ENCODE assay signal across 13 mouse cellular contexts in genomic region chr9:48745347-48746119, GRCm38 (mm10).
A peak's percentile ranks its signal among the peaks of the same experiment; 100 is the strongest.
DNase-seq lines count a peak whose midpoint lies in the region; ATAC-seq and TF ChIP-seq lines count a peak whose summit lies in the region.
"Had no signal": no experiment of that assay in that cellular context is flagged by ENCODE, and none has a peak within 500 bp of the region (broad histone marks: within the 10 kb centered on the region; RNA-seq: fewer than 3 reads in every experiment).

No protein-coding gene starts in this region.

- no peaks in the 10 kb centered on the region for H3K27me3 ChIP-seq in heart, adult 2 months (ENCODE audit: control insufficient read depth, insufficient read depth, low read length)
- H3K27me3 ChIP-seq in testis, adult 2 months (ENCODE audit: control insufficient read depth, insufficient read depth, low read length), result no peaks in the 10 kb centered on the region
- H3K27me3 ChIP-seq in liver, embryonic 15.5 days, result no peaks in the 10 kb centered on the region
- H3K27me3 ChIP-seq in stomach, postnatal 0 days (ENCODE audit: control insufficient read depth, insufficient read depth, low read length), result no peaks in the 10 kb centered on the region
- H3K27me3 ChIP-seq: megakaryocyte, embryonic 14.5 days had no signal

- no peak overlapping the region for H3K4me3 ChIP-seq in heart, adult 2 months
- H3K4me3 ChIP-seq in testis, adult 2 months (ENCODE audit: control insufficient read depth, low read depth, low read length), result no peak overlapping the region
- H3K4me3 ChIP-seq in liver, embryonic 15.5 days (replicated peaks), result no peak overlapping the region
- no peak overlapping the region for H3K4me3 ChIP-seq in stomach, postnatal 0 days (ENCODE audit: low read depth, low read length)

- no peaks in the 10 kb centered on the region for H3K9me3 ChIP-seq in liver, embryonic 15.5 days (replicated peaks)
- no peaks in the 10 kb centered on the region for H3K9me3 ChIP-seq in stomach, postnatal 0 days (ENCODE audit: control insufficient read depth, low read length)

- peak overlapping the region; percentile 50 for H3K4me2 ChIP-seq in liver, embryonic 15.5 days
- no peak overlapping the region for H3K4me2 ChIP-seq in stomach, postnatal 0 days (replicated peaks; ENCODE audit: low read depth)

- TF ChIP-seq EP300 in heart, adult 2 months (IDR thresholded peaks at IDR 0.05; ENCODE audit: insufficient read depth, low read depth, low read length), result no peak
- no peak for TF ChIP-seq EP300 in stomach, postnatal 0 days (optimal IDR thresholded peaks at IDR 0.05)

- H3K79me2 ChIP-seq in heart, adult 2 months (replicated peaks; ENCODE audit: control insufficient read depth, insufficient read depth, low read length), result 0 out of 2 replicates have a peak, but pooled peaks cover 2% of the 10 kb centered on the region

- TF ChIP-seq CTCF in heart, adult 2 months (IDR thresholded peaks at IDR 0.05), result no peak
- TF ChIP-seq CTCF in testis, adult 2 months (IDR thresholded peaks at IDR 0.05; ENCODE audit: control insufficient read depth, insufficient read depth, insufficient replicate concordance, low read depth, low read length), result no peak
- no peak for TF ChIP-seq CTCF in stomach, postnatal 0 days (IDR thresholded peaks at IDR 0.05; ENCODE audit: low read depth)

- peak; percentile 72 for ATAC-seq in liver, embryonic 15.5 days (ENCODE audit: insufficient read depth)
- peak; percentile 66; the same call in 1 of the 2 replicates for ATAC-seq in stomach, postnatal 0 days (ENCODE audit: low FRiP score, low TSS enrichment)
- ATAC-seq: inflammation-experienced regulatory T-cells, adult 6 months had no signal

- DNase-seq in heart, adult 2 months, result peak in 1 of 2 experiments; percentile 41
- DNase-seq in heart, postnatal 25 days (ENCODE audit: low spot score), result no peak
- DNase-seq in testis, postnatal 10 days (ENCODE audit: low spot score), result no peak
- peak; percentile 54 for DNase-seq in stomach, postnatal 0 days (ENCODE audit: low spot score)
- DNase-seq in neural tube, embryonic 10.5 days (ENCODE audit: extremely low spot score, low spot score), result no peak
- no peak for DNase-seq in thymus, postnatal 4 days
- DNase-seq: cerebellum, postnatal 14 days; layer of hippocampus, adult 9-11 months; left cerebral cortex, postnatal 4 days had no signal

- no peak for TF ChIP-seq POLR2A in heart, adult 2 months (IDR thresholded peaks at IDR 0.05; ENCODE audit: insufficient read depth, low read depth, low read length)
- TF ChIP-seq POLR2A in testis, adult 2 months (IDR thresholded peaks at IDR 0.05; ENCODE audit: control insufficient read depth, low read depth, low read length), result no peak

- peaks cover 49% of the 10 kb centered on the region for H3K4me1 ChIP-seq in heart, adult 2 months (ENCODE audit: control insufficient read depth, insufficient read depth, low read length)
- H3K4me1 ChIP-seq in testis, adult 2 months (ENCODE audit: control insufficient read depth, insufficient read depth, low read length), result peaks cover 8% of the 10 kb centered on the region
- peaks cover 24% of the 10 kb centered on the region for H3K4me1 ChIP-seq in liver, embryonic 15.5 days (replicated peaks)
- peaks cover 6% of the 10 kb centered on the region; the same call in 1 of the 2 replicates for H3K4me1 ChIP-seq in stomach, postnatal 0 days (replicated peaks; ENCODE audit: control insufficient read depth, insufficient read depth)

- 0 out of 2 replicates have a peak overlapping the region, but pooled peaks have one; percentile 0 for H3K9ac ChIP-seq in heart, adult 2 months (ENCODE audit: low read depth, low read length)
- H3K9ac ChIP-seq in liver, embryonic 15.5 days, result no peak overlapping the region
- no peak overlapping the region for H3K9ac ChIP-seq in stomach, postnatal 0 days (ENCODE audit: low read length)

- WGBS in heart, adult 2 months, result 40% methylated on average over 5 of the region's 5 CpGs
- WGBS in liver, embryonic 15.5 days (ENCODE audit: insufficient replicate concordance), result 45% methylated on average over 5 of the region's 5 CpGs
- 34% methylated on average over 5 of the region's 5 CpGs for WGBS in stomach, postnatal 0 days

- intact Hi-C loops in heart, adult 2 months (cut with DNase I), result no loop called here
- intact Hi-C loops in heart, postnatal 25 days (cut with DNase I), result no loop called here

- H3K27ac ChIP-seq in heart, adult 2 months, result peak overlapping the region; percentile 86
- peak overlapping the region; percentile 14; the same call in 1 of the 2 replicates for H3K27ac ChIP-seq in testis, adult 2 months (ENCODE audit: control insufficient read depth, insufficient read depth, low read depth, low read length)
- 0 out of 2 replicates have a peak overlapping the region, but pooled peaks have one; percentile 5 for H3K27ac ChIP-seq in liver, embryonic 15.5 days (replicated peaks)
- peak overlapping the region; percentile 71 for H3K27ac ChIP-seq in stomach, postnatal 0 days (replicated peaks)

- peaks cover 48% of the 10 kb centered on the region for H3K36me3 ChIP-seq in heart, adult 2 months (ENCODE audit: control insufficient read depth, insufficient read depth, low read length)
- H3K36me3 ChIP-seq in testis, adult 2 months (ENCODE audit: control insufficient read depth, insufficient read depth, low read length), result no peaks in the 10 kb centered on the region
- H3K36me3 ChIP-seq in liver, embryonic 15.5 days (replicated peaks), result no peaks in the 10 kb centered on the region
- H3K36me3 ChIP-seq in stomach, postnatal 0 days (ENCODE audit: control insufficient read depth, insufficient read depth, low read length), result no peaks in the 10 kb centered on the region

Comparison
In these comparisons a context has a peak if more than half of its experiments do, and no peak if none do; other contexts are left out.
1. H3K27ac ChIP-seq: peak in every context shown above with its lines; median percentile 86 in heart, adult 2 months; 71 in stomach, postnatal 0 days; 14 in testis, adult 2 months; 5 in liver, embryonic 15.5 days.